12 mouse cellular contexts compared by ENCODE assay signal in the genomic region with DNA sequence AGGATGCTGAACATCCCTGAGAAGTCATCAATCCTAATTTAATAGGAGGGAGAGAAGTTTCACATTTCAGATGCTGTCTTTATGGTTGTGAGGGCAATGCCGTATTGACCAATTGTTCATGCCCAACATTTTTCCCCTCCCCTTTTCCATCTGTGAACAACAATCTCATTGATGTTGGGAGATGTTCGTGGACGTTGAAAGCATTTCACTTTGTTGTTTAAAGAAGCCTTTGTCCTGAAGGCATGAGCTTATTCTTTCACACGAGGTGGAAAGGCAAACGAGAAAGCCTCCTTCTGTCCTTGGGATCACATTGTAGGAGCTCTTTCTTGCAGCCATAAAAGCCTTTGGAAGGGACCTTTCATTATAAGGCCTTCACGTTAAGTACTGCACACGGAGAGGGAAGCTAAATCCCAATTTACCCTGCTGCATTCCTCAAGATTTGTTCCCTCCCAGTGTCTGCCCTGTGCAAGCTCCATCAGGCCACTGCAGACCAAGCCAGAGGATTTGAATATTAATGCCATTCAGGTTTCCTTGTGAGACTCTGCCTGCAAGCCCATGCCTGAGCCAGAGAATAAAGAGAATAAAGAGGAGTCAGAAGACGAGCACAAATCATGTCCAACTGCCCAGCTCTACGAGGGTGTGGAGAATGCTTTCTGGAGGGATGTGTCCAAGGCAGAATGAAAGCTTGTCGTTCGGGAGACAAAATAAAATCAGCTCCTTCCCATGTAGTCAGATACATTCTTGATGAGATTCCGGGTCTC.
DNase-seq lines count a peak whose midpoint lies in the region; ATAC-seq lines count a peak whose summit lies in the region.
"Had no signal": no experiment of that assay in that cellular context is flagged by ENCODE, and none has a peak within 500 bp of the region (broad histone marks: within the 10 kb centered on the region; RNA-seq: fewer than 3 reads in every experiment).

No protein-coding gene starts in this region.

- H3K9me3 ChIP-seq in limb, embryonic 13.5 days = no peaks in the 10 kb centered on the region
- H3K9me3 ChIP-seq in limb, embryonic 10.5 days (replicated peaks) = no peaks in the 10 kb centered on the region
- H3K9me3 ChIP-seq in forebrain, embryonic 11.5 days (ENCODE audit: control insufficient read depth, low read length) = no peaks in the 10 kb centered on the region
- no peaks in the 10 kb centered on the region for H3K9me3 ChIP-seq in limb, embryonic 15.5 days
- no peaks in the 10 kb centered on the region for H3K9me3 ChIP-seq in stomach, embryonic 16.5 days (replicated peaks; ENCODE audit: control insufficient read depth, low read length)
- H3K9me3 ChIP-seq: heart, embryonic 15.5 days had no signal

- intact Hi-C loops in heart, postnatal 14 days (cut with DNase I) = no loop called here

- H3K9ac ChIP-seq in limb, embryonic 13.5 days = no peak overlapping the region
- H3K9ac ChIP-seq in forebrain, embryonic 11.5 days (ENCODE audit: low read length) = peak overlapping the region; percentile 32
- H3K9ac ChIP-seq in limb, embryonic 15.5 days = no peak overlapping the region
- H3K9ac ChIP-seq in stomach, embryonic 16.5 days (ENCODE audit: low read length) = no peak overlapping the region
- H3K9ac ChIP-seq: heart, embryonic 15.5 days; liver, embryonic 14.5 days had no signal

- 40% methylated on average over 12 of the region's 12 CpGs for WGBS in limb, embryonic 13.5 days
- 52% methylated on average over 12 of the region's 12 CpGs for WGBS in limb, embryonic 10.5 days
- WGBS in forebrain, embryonic 11.5 days = 8% methylated on average over 12 of the region's 12 CpGs
- WGBS in limb, embryonic 15.5 days = 37% methylated on average over 12 of the region's 12 CpGs
- WGBS in stomach, embryonic 16.5 days = 42% methylated on average over 12 of the region's 12 CpGs

- no peaks in the 10 kb centered on the region for H3K36me3 ChIP-seq in limb, embryonic 13.5 days
- no peaks in the 10 kb centered on the region for H3K36me3 ChIP-seq in limb, embryonic 10.5 days
- H3K36me3 ChIP-seq in forebrain, embryonic 11.5 days (ENCODE audit: control insufficient read depth, insufficient read depth, low read length) = no peaks in the 10 kb centered on the region
- H3K36me3 ChIP-seq in limb, embryonic 15.5 days = no peaks in the 10 kb centered on the region
- H3K36me3 ChIP-seq in stomach, embryonic 16.5 days (ENCODE audit: control insufficient read depth, insufficient read depth, low read length) = no peaks in the 10 kb centered on the region
- H3K36me3 ChIP-seq: heart, embryonic 15.5 days had no signal

- no peak overlapping the region for H3K4me3 ChIP-seq in limb, embryonic 13.5 days
- no peak overlapping the region for H3K4me3 ChIP-seq in limb, embryonic 10.5 days
- H3K4me3 ChIP-seq in forebrain, embryonic 11.5 days (ENCODE audit: low read depth, low read length) = no peak overlapping the region
- H3K4me3 ChIP-seq in limb, embryonic 15.5 days = no peak overlapping the region
- H3K4me3 ChIP-seq in stomach, embryonic 16.5 days (replicated peaks; ENCODE audit: low read length) = no peak overlapping the region
- H3K4me3 ChIP-seq: heart, embryonic 15.5 days had no signal

- no peak overlapping the region for H3K4me2 ChIP-seq in limb, embryonic 13.5 days (replicated peaks)
- H3K4me2 ChIP-seq in forebrain, embryonic 11.5 days (ENCODE audit: low read depth, low read length, severe bottlenecking) = 0 out of 2 replicates have a peak overlapping the region, but pooled peaks have one; percentile 5
- H3K4me2 ChIP-seq in limb, embryonic 15.5 days = no peak overlapping the region
- peak overlapping the region; percentile 19; the same call in 1 of the 2 replicates for H3K4me2 ChIP-seq in stomach, embryonic 16.5 days (ENCODE audit: low read depth, low read length)
- H3K4me2 ChIP-seq: heart, embryonic 15.5 days had no signal

- H3K4me1 ChIP-seq in limb, embryonic 13.5 days = 0 out of 2 replicates have a peak, but pooled peaks cover 3% of the 10 kb centered on the region
- peaks cover 4% of the 10 kb centered on the region; the same call in 1 of the 2 replicates for H3K4me1 ChIP-seq in limb, embryonic 10.5 days
- H3K4me1 ChIP-seq in forebrain, embryonic 11.5 days (replicated peaks; ENCODE audit: control insufficient read depth, insufficient read depth, low read length) = peaks cover 8% of the 10 kb centered on the region; the same call in 1 of the 2 replicates
- peaks cover 4% of the 10 kb centered on the region; the same call in 1 of the 2 replicates for H3K4me1 ChIP-seq in limb, embryonic 15.5 days
- H3K4me1 ChIP-seq in stomach, embryonic 16.5 days (ENCODE audit: control insufficient read depth, insufficient read depth, low read length) = no peaks in the 10 kb centered on the region
- H3K4me1 ChIP-seq: heart, embryonic 15.5 days had no signal

- no peak for ATAC-seq in limb, embryonic 13.5 days (ENCODE audit: low FRiP score, low read depth)
- ATAC-seq in forebrain, embryonic 11.5 days (replicated peaks; ENCODE audit: low FRiP score) = peak; percentile 83
- ATAC-seq in limb, embryonic 15.5 days (ENCODE audit: insufficient number of reproducible peaks, low FRiP score, low TSS enrichment, low read depth) = no peak
- ATAC-seq in stomach, embryonic 16.5 days (ENCODE audit: insufficient read depth, low FRiP score) = no peak

- H3K27me3 ChIP-seq in limb, embryonic 13.5 days = no peaks in the 10 kb centered on the region; the same call in 1 of the 2 replicates
- H3K27me3 ChIP-seq in limb, embryonic 10.5 days (ENCODE audit: low read depth, poor library complexity, severe bottlenecking) = no peaks in the 10 kb centered on the region
- H3K27me3 ChIP-seq in forebrain, embryonic 11.5 days (ENCODE audit: control insufficient read depth, insufficient read depth, low read length) = no peaks in the 10 kb centered on the region
- no peaks in the 10 kb centered on the region for H3K27me3 ChIP-seq in limb, embryonic 15.5 days
- no peaks in the 10 kb centered on the region for H3K27me3 ChIP-seq in stomach, embryonic 16.5 days (ENCODE audit: control insufficient read depth, insufficient read depth, low read length)
- H3K27me3 ChIP-seq: heart, embryonic 15.5 days had no signal

- 0 out of 2 replicates have a peak overlapping the region, but pooled peaks have one; percentile 48 for H3K27ac ChIP-seq in limb, embryonic 13.5 days
- no peak overlapping the region for H3K27ac ChIP-seq in limb, embryonic 10.5 days
- peak overlapping the region; percentile 57 for H3K27ac ChIP-seq in forebrain, embryonic 11.5 days (ENCODE audit: low read depth, low read length)
- H3K27ac ChIP-seq in limb, embryonic 15.5 days = peak overlapping the region; percentile 54; the same call in 1 of the 2 replicates
- peak overlapping the region; percentile 41; the same call in 1 of the 2 replicates for H3K27ac ChIP-seq in stomach, embryonic 16.5 days (ENCODE audit: low read length)
- H3K27ac ChIP-seq: heart, embryonic 15.5 days; liver, embryonic 14.5 days had no signal

- DNase-seq in limb, embryonic 10.5 days (ENCODE audit: low spot score) = no peak
- DNase-seq in forebrain, embryonic 11.5 days (ENCODE audit: low spot score) = peak; percentile 54
- no peak for DNase-seq in heart, postnatal 14 days
- DNase-seq in spleen, postnatal 36 days (ENCODE audit: low spot score in 2 of 2) = no peak
- no peak for DNase-seq in adrenal gland, adult 18-20 months (ENCODE audit: low spot score in 2 of 2)
- DNase-seq: cerebellum, adult 2 months; kidney, postnatal 10 days had no signal

Comparison
In these comparisons a context has a peak if more than half of its experiments do, and no peak if none do; other contexts are left out.
1. H3K4me2 ChIP-seq: peak in forebrain, embryonic 11.5 days (single experiment) and stomach, embryonic 16.5 days (single experiment); none in limb, embryonic 13.5 days (single experiment) and limb, embryonic 15.5 days (single experiment).